Mouse (Mus musculus) spleen, postnatal 14 days (tissue): ENCODE results near the gene Spop.

Experiments used
- DNase-seq, 2 experiments: peaks; one replicate each; pipeline ENCODE4 v3.0.0; 2021 to 2022; ENCODE audit warnings: low spot score in 2 of 2

The Spop gene

DNA sequence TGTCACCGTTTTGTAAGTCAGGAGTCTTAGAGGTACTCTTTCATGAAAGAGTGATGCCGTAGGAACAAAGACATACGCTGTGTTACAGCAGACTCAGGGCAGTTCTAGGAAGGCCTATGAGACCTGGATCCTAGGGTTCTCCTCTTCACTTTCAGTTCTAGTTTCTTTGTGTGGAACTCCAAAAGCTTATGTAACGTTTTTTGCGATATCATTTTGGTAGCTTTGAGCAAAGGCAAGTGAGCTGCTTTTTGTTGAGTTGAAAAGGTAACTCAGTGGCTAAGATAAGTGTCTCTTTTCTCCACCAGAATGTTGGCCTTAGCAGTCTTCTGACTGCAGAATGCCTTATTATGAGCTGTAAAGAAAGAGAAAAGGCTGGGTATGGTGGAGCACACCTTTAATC lies 3.5 kb downstream of the Spop start:
- DNase-seq, result no peak

- no peak for DNase-seq
Observed at GRCm38 (mm10) chr11:95420880-95421435, 7.1 kb downstream of the Spop start.

- no peak for DNase-seq
Observed at GRCm38 (mm10) chr11:95423505-95423904, 9.6 kb downstream of the Spop start.

DNA sequence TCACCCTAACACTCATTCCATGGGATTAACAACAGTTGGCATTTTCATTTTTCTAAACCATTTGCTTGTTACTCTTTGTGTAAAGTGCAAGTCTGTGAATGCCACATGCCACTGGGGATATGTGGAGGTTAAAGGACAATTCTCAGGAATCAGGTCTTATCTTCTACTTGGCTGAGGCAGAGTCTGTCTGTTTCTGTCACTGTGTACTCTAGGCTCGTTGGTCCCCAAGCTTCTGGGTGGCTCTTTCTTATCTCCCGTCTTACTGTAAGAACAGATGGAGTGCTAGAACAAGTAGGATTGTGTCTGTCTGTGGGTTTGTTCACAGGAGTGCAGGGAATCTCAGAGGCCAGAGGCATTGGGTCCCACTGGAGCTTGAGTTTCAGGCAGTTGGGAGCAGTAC lies 17.5 kb downstream of the Spop start:
- no peak for DNase-seq

DNA sequence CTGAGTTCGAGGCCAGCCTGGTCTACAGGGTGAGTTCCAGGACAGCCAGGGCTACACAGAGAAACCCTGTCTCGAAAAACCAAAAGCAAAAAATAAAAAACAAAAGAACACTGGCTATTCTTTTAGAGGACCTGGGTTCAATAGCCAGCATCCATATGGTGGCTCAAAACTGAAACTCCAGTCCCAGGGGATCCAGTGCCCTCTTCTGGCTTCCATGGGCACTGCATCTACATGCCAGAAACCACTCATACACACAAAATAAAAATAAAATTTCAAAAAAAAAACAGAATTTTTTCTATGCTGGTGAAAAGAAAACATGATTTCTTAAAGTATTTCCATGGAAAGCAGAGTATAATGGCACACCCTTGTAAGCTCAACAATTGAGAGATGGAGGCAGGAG lies 18.3 kb downstream of the Spop start:
- DNase-seq, result peak; percentile 12 to 36

DNA sequence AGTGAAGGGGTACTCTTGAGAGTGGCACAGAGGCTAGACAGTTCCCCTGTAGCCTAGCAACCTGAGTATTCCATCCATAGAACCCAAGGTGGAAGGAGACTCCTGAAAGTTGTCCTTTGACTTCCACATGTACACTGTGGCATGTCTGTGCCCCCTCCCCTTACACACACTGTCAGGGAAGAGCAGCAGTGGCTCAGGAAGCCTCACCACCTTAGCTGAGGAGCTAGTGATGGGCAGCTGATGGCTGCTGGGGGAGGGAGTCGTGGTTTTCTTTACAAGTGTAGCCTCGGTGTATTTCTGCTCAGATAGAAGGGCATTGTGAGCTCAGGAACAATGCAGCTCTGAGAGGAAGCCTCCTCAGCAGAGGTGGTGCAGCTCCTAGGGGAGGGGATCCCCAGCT lies 31.5 kb downstream of the Spop start:
- no peak for DNase-seq

DNA sequence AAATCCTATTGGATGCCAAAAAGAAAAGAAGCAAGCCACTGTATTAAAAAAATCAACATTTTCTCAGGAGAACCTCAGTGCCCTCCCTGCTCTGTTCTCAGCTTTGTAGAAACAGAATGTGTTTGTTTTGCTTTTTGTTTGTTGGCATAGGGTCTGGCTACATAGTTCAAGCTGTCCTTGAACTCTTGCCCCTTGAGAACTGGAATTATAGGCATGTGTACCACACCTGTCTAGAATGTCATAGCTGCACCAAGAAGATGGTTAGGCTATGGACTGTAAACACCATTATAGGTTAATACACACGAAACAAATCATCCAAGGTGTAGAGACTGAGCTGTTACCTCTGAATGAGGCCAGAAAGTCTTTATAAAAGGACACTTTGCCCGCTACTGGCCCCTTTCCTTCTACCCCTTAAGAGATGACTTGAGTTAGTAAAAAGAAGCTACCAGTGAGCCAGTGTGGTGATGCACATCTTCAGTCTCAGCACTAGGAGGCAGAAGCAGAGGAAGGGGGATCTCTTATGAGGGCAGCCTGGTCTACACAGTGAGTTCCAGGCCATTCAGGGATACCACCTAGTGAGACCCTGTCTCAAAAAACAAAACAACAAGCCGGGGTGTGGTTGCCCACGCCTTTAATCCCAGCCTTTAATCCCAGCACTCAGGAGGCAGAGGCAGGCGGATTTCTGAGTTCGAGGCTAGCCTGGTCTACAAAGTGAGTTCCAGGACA lies 32.9 kb downstream of the Spop start:
- DNase-seq, result no peak

DNA sequence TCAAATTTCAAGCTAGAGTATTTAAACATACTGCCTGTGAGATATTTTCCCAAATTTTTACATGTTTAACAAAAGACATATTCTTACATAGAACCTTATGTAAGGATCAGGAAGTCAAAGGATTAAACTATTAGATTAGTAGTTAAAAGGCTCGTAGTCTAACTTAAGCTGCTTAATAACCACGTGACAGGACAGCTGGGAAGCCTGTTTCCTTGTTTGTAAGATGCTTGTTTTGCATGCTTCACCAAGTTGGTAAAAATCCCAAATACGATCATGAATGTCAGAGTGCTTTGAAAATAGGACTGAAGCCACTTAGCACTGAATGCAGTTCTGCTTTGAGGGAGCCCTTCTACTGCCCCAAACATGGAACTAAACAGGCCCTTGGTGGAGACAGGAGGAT lies 34.5 kb downstream of the Spop start:
- no peak for DNase-seq

DNA sequence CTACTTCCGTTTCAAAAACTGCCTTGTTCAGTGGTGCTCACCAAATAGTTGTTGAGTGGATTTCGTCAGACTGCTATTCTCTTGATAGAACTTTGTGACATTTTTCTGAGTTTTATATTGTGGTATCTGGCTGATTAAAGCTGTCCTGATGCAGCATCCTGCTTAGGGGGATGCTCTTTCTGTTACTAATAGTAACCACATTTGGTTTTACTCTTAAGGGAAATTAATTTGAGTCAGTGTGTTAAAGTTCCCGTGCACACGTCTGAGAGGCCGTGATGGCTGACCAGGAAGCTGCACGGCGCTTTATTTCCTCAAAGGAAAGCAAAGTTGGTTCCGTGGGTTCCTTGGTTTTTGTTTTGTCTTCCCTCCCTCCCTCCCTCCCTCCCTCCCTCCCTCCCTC lies 41.5 kb downstream of the Spop start:
- no peak for DNase-seq

GRCm38 (mm10) chr11:95460872-95461271 lies 47.0 kb downstream of the Spop start:
- no peak for DNase-seq

GRCm38 (mm10) chr11:95462168-95462567 lies 48.3 kb downstream of the Spop start:
- DNase-seq, result no peak

GRCm38 (mm10) chr11:95467731-95468130 lies 53.9 kb downstream of the Spop start:
- DNase-seq, result no peak

DNA sequence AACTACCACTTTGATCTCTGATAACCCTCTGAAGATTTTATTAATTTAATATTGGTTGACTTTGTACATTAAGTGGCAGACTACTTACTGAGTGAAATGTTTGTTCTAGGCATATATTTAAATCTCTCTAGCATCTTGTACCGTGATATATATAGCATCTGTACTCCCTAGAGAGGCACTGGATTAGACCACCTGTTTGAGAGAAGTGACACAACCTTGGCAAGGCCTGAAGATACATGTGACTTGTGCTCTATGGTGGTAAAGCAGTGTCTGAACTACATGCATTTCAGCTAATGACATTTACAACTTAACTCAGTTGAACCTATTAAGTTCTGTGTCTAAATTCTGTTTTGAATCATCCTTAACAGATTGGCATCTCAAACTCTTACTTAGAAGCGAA lies 59.1 kb downstream of the Spop start:
- DNase-seq, result no peak

GRCm38 (mm10) chr11:95473456-95473855 lies 59.6 kb downstream of the Spop start:
- no peak for DNase-seq

DNA sequence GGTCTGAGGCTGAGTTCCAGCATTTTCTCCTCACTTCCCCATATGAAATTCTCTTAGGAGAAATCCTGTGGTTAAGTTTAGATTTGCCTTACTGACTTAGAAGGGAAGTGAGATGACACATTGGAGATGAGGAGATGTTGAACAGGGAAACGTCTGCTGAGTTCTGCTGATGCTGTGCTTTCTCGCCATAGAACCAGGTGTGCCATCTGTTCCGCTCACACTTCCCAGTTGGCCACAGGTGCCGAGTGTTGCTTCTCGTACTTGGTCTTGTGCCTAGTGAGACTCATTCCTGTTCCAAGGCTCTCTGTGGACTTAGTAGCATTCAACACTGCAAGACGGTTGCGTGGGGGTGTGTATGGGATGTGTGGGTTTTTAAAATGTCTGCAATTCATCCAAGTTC lies 62.4 kb downstream of the Spop start:
- DNase-seq, result no peak

DNA sequence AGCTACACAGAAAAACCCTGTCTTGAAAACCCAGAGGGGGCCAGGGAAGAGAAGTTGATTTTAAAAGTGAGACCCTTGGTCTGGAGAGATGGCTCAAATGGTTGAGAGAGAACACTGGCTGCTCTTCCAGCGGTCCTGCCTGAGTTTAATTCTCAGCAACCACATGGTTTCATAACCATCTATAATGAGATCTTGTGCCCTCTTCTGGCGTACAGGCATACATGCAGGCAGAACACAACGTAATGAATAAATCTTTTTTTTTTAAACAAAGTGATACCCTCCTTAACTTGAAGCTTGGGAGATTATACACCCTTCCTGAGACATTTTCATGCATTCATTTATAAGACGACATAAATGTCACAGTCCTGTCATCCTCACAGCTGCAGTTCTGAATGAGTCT lies 65.6 kb downstream of the Spop start:
- DNase-seq, result no peak

GRCm38 (mm10) chr11:95480662-95481061 lies 66.8 kb downstream of the Spop start:
- no peak for DNase-seq

DNA sequence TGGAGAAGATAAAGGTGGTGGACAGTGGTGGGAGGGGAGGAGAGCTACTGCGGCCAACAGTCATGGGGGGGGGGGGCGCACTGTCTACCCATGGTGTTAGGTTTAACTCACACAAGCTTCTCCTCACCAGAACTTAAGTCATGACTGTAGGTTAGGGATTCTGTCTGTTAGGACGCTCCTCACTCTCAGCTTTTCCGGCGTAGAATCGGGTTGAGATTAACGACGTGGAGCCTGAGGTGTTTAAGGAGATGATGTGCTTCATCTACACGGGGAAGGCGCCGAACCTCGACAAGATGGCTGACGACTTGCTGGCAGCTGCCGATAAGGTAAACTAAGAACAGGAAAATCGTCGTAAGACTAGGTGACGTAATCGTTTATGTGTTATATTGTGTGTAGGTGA lies 71.8 kb downstream of the Spop start:
- DNase-seq, result no peak

DNA sequence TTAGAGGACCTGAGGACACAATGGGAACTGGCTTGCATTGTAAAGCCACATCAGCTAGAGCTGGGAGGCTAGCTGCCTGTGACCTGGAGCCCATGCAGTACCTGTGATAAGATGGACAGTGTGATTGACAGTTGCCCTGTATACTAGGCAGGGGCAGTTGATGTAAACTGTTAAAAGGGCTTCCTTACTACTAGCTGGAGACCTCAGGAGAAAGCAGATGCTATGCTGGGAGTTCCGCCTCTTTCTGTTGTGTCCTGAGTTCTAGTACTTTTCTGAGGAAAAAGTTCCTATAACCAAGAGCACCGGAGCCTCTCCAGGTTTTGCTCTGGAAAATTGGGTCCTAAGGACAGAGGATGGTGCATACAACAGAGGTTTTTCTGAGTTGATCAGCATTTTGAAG lies 73.4 kb downstream of the Spop start:
- DNase-seq, result no peak

GRCm38 (mm10) chr11:95490104-95490503 lies 76.2 kb downstream of the Spop start:
- no peak for DNase-seq

DNA sequence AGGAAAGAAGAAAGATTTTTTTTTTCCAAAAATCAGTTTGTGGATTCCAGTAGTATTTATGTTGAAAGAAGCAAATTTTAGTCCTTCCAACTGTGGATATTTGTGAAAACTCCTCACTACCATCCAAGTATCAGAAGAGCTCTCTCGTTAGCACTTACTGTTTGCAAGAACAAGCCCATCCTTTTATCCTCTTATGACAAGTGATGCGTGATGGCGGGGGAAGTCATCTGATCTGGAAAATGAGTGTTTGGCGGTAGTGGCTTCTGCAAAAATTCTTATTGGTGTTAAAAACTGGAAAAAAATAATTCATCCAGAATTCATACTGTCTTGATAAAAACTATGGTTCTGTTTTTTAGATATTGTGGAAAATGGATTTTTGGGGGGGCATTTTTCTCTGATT lies 78.4 kb downstream of the Spop start:
- DNase-seq, result no peak

DNA sequence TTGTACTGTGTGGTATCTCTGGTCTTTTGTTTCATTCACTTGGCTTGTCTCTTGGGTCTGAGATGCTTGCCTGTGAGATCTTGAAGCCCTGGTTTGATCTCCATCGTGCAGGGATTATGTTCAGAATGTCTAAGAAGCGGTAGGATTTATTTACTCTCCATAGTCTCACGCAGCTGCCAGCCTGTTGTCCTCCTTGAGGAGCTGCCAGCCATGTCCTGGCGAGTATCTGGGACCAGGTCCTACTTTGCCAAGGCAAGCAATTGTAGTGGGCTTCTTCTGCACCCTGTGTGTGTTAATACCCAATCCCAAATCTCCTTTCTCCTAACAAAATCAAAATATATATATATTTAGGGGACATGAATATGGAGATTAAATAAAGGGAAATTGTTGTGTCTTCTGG lies 79.1 kb downstream of the Spop start:
- no peak for DNase-seq

DNA sequence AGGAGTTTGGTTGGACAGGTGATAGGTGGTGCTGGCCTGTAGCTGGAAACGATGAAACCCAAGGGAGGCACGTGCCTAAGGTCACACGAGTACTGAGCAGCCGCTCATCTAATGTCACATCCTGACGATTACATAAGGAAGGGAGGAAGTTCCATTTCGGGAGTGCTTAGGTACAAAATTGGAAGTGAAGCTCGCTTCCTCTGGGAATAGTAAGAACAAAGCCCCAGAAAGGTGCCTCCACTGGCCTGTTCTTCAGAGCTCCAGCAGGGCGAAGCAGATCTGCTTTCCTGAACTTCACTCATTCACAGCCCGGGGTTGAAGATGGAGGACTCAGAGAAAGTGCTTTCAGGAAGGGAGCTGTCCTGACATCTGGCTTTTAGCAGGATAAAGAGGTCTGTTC lies 80.1 kb downstream of the Spop start:
- no peak for DNase-seq

DNA sequence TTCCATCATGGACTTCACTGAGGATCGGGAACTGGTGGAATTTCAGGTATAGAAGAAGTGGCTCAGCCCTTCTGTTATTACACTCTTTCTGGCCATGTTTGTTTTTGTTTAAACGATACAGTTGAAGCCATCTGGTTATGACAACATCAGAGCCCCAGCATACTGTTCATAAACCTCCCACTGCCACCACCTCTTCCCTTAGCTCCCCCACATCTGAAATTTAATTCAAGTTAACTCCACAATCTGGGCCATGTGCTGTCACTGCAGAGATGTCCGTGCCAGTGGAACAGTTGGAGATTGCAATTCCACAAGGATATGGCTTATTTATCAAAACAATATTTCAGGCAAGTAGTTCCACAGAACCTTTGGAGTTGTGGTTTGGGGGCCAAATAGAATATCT lies 80.5 kb downstream of the Spop start:
- no peak for DNase-seq
